Mouse (Mus musculus) 416B (cell line): ENCODE measurements at regions not wholly inside any gene's neighbourhood (a gene's known extent, or its start where the extent isn't known, plus 50 kb on each side); places are given as distances from the start of the nearest gene placed in this dataset.

Experiments
- DNase-seq: peaks from one replicate; pipeline ENCODE4 v3.0.0; 2011; ENCODE audit warnings: low read depth

GRCm38 (mm10) chr16:5537286-5538204, 281.8 kb upstream of the Eef2kmt start:
- DNase-seq: peak; percentile 19

- no peak for DNase-seq
Measured at GRCm38 (mm10) chr16:5536515-5536972, 280.8 kb upstream of the Eef2kmt start.

- DNase-seq: no peak
Measured at GRCm38 (mm10) chr16:5535414-5535813, 279.6 kb upstream of the Eef2kmt start.

GRCm38 (mm10) chr16:5534862-5535261, 279.1 kb upstream of the Eef2kmt start:
- no peak for DNase-seq

- DNase-seq: no peak
Measured at GRCm38 (mm10) chr16:5534385-5534784, 278.6 kb upstream of the Eef2kmt start.

GRCm38 (mm10) chr16:5532281-5532680, 276.5 kb upstream of the Eef2kmt start:
- no peak for DNase-seq

- no peak for DNase-seq
Measured at GRCm38 (mm10) chr16:5529823-5530222, 274.0 kb upstream of the Eef2kmt start.

GRCm38 (mm10) chr16:5527936-5528335, 272.2 kb upstream of the Eef2kmt start:
- DNase-seq: no peak

- no peak for DNase-seq
Measured at GRCm38 (mm10) chr16:5524375-5524774, 268.6 kb upstream of the Eef2kmt start.

GRCm38 (mm10) chr16:5523402-5524021, 267.7 kb upstream of the Eef2kmt start:
- no peak for DNase-seq

- no peak for DNase-seq
Measured at GRCm38 (mm10) chr16:5517746-5518145, 262.0 kb upstream of the Eef2kmt start.

- DNase-seq: no peak
Measured at GRCm38 (mm10) chr16:5515867-5516266, 260.1 kb upstream of the Eef2kmt start.

- no peak for DNase-seq
Measured at GRCm38 (mm10) chr16:5507261-5507660, 251.5 kb upstream of the Eef2kmt start.

- no peak for DNase-seq
Measured at GRCm38 (mm10) chr16:5501961-5502360, 246.2 kb upstream of the Eef2kmt start.

- no peak for DNase-seq
Measured at GRCm38 (mm10) chr16:5496051-5496685, 240.4 kb upstream of the Eef2kmt start.

GRCm38 (mm10) chr16:5493352-5493751, 237.6 kb upstream of the Eef2kmt start:
- no peak for DNase-seq

- DNase-seq: no peak
Measured at GRCm38 (mm10) chr16:5487259-5487658, 231.5 kb upstream of the Eef2kmt start.

- no peak for DNase-seq
Measured at GRCm38 (mm10) chr16:5483337-5483736, 227.6 kb upstream of the Eef2kmt start.

GRCm38 (mm10) chr16:5480148-5480547, 224.4 kb upstream of the Eef2kmt start:
- no peak for DNase-seq

GRCm38 (mm10) chr16:5478970-5479369, 223.2 kb upstream of the Eef2kmt start:
- no peak for DNase-seq

- DNase-seq: peak; percentile 39
Measured at GRCm38 (mm10) chr16:5471321-5471720, 215.5 kb upstream of the Eef2kmt start.

- DNase-seq: peak; percentile 33
Measured at GRCm38 (mm10) chr16:5467587-5467986, 211.8 kb upstream of the Eef2kmt start.

GRCm38 (mm10) chr16:5466760-5467159, 211.0 kb upstream of the Eef2kmt start:
- no peak for DNase-seq
